Mouse (Mus musculus): Measurements from ENCODE around the gene Uba1.

The Uba1 gene

GRCm38 (mm10) chrX:20728681-20729080 is 70.6 kb downstream of the Uba1 start:
- DNase-seq (ENCODE audit: low spot score in 2 of 2) = no peak

- peak in 1 of 2 experiments; percentile 17 for DNase-seq (ENCODE audit: low spot score in 2 of 2)
Observed at GRCm38 (mm10) chrX:20730048-20730447, 71.9 kb downstream of the Uba1 start.

Data from urinary bladder, postnatal 36 days (tissue).